Mouse (Mus musculus) E14TG2a.4 (cell line): ENCODE results near the gene Egfr.

ENCODE experiments used
- CTCF ChIP-seq: conservative IDR thresholded peaks from 2 replicates; pipeline ENCODE4 v1.5.1; 2014; ENCODE audit warnings: low read length
- NANOG ChIP-seq: IDR thresholded peaks from 2 replicates; pipeline ENCODE4 v1.6.1; 2014; ENCODE audit warnings: borderline replicate concordance, low read length, mixed read lengths
- POU5F1 ChIP-seq: IDR thresholded peaks from 2 replicates; pipeline ENCODE4 v1.6.1; 2014; ENCODE audit warnings: low read length, borderline replicate concordance

- peak; percentile 64 for TF ChIP-seq CTCF
- TF ChIP-seq POU5F1 = no peak
- no peak for TF ChIP-seq NANOG
Observed at GRCm38 (mm10) chr11:16871120-16871519, 119.1 kb downstream of the Egfr start.
